Mouse (Mus musculus) G1E (cell line): ENCODE data around the gene Zfp143.

ENCODE experiments used
- CTCF ChIP-seq: IDR thresholded peaks from 2 replicates; pipeline ENCODE4 v1.5.1; 2012; ENCODE audit warnings: low read depth, low read length, inconsistent platforms, mixed read lengths
- GATA1 ChIP-seq: IDR thresholded peaks from 2 replicates; pipeline ENCODE4 v1.6.1; 2012; ENCODE audit warnings: borderline replicate concordance, low read length, inconsistent platforms, mixed read lengths
- POLR2AphosphoS5 ChIP-seq: IDR thresholded peaks from 2 replicates; pipeline ENCODE4 v1.6.1; 2012; ENCODE audit warnings: low read depth, low read length, inconsistent platforms; ENCODE audit not compliant: insufficient replicate concordance

- no peak for TF ChIP-seq CTCF
- TF ChIP-seq GATA1, result no peak
- no peak for TF ChIP-seq POLR2AphosphoS5
These were observed 77.5 kb downstream of the Zfp143 start for GRCm38 (mm10) chr7:110138538-110138937.
